Mouse (Mus musculus): Measurements from ENCODE around the gene Ccl17.
"Not testable (repeated sequence)": the region's sequence is repeated elsewhere in the genome, so short reads cannot be mapped to it uniquely, and the experiment has no call there.

Ccl17 gene

DNA sequence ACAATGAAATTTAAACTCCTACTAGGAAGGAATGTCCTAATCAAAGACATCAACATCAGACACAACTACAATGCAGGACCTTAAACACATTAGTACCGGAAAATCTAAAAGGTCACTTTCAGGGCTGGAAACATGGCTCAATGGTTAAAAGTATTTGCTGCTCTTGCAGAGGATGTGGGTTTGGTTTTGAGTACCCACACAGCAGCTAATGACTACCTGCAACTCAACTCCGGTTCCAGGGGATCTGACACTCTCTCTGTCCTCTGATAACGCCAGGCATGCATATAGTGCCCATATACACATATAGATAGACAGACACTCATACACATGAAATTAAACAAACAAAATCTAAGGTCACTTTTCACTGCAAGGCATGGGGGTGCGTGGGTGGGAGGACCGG is 16.0 kb downstream of the Ccl17 start:
- no peak for DNase-seq (ENCODE audit: low spot score in 2 of 2)

DNA sequence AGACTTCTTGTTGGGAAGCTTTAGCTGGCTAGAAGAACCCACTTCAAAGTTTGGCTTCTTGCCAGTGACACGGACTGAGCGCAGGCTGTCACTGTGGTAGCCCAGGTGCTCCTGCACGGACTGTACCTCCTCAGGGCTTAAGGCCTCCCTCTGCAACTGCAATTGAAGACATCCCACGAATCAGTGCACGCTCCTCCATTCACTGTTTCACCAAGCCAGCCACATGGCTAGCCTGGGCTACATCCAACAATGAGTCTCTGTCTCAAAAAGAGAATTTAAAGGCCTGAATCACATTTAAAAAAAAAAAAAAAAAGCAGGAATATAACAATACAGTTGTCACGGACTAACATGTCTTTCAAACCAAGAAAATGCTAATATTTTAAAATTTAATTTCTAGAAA is 18.0 kb downstream of the Ccl17 start:
- no peak for DNase-seq (ENCODE audit: low spot score in 2 of 2)

DNA sequence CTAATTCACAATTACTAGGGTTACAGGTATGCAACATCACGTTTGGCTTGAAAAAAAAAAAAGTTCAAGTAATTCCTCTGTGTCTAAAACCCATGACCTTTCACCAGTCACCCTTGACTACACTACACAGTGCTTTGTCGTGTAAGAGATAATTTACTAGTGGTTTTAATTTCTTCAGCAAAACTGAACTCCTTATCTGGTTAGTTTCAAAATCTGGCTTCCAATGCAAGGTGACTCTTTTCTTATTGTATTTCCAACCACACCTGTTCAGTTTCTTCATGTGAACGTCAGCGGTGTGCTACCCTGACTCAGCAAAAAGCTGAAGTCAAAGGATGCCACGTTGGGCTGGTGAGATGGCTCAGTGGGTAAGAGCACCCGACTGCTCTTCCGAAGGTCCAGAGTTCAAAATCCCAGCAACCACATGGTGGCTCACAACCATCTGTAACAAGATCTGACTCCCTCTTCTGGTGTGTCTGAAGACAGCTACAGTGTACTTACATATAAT is 23.7 kb downstream of the Ccl17 start:
- DNase-seq (ENCODE audit: low spot score in 2 of 2) = not testable (repeated sequence)

DNA sequence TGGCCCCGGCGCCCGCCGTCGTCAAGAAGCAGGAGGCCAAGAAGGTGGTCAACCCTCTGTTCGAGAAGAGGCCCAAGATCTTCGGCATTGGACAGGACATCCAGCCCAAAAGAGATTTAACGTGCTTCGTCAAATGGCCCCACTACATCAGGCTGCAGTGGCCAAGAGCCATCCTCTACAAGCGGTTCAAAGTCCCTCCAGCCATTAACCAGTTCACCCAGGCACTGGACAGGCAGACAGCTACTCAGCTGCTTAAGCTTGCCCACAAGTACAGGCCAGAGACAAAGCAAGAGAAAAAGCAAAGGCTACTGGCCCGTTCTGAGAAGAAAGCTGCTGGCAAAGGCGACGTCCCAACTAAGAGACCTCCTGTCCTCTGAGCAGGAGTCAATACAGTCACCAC is 25.5 kb downstream of the Ccl17 start:
- not testable (repeated sequence) for DNase-seq (ENCODE audit: low spot score in 2 of 2)

- DNase-seq (ENCODE audit: low spot score in 2 of 2) = no peak
These were observed 26.4 kb downstream of the Ccl17 start for GRCm38 (mm10) chr8:94836456-94837240.

DNA sequence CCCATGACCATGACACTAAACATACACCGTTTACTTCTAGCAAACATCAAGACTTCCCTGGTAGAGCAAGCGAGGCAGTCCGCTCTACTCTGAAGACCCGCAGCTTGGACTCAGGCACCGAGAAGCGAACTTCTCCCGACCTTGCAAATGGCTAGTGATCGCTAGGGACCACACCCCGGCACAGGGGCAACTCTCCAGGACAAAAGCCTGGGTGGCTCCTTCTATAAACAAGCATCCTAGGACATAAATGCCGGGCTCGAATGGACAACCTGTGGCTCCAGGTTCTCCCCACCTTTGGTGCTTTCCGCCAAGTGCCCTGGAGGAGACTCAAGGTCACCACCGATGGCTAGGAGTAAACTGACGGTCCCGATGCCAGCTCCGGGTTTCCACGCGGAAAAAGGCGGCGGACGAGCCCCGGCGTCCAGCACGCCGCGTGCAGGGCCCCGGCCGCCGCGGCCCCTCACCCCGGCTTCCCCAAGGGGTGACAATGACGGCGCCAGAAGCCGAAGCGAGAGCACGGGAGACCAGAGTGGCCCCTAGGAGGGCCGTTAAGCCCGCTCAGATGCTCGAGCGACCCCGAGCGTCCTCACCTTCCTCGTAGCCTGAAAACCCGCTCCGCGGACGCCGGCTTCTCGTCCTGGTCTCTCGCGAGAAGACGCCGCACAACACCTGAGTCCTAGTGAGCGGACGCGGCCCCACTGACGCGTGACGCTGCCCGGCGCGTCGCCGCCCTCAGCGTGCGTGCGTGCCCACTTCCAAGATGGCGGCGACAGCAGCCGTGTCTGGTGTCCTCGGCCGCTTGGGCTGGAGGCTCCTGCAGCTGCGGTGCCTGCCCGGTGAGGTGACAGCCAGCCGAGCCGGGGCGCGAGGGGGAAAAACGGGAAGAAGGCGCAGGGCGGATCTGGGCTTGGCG is 27.7 kb downstream of the Ccl17 start, which contains the start of the genes Coq9 and Ciapin1:
Gene Coq9 (plus strand): TSS at position 660 of the 913 bp plus-strand sequence.
Gene Ciapin1 (minus strand): TSS at position 697 of the 913 bp plus-strand sequence.
- DNase-seq (ENCODE audit: low spot score in 2 of 2) = peak; percentile 85 to 95

DNA sequence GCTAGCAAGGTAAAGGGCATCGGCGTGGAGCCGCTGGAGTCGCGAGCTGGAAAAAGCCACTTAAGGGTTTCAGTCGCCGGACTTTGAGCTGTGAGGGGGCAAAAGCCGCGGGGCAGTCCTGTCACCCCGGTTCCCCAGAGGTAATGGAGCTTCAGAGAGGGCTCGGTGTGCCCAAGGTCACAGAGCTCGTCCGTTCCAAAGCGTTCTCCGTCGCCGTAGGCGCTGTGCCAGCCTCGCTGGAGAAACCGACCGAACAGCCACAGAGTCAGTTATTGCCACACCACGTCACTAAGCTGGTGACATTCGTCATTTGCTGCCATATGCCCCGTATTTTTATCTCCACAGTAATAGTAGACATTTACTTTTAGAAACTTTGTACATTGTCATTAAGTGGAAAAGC is 28.3 kb downstream of the Ccl17 start:
- peak; percentile 43 to 66 for DNase-seq (ENCODE audit: low spot score in 2 of 2)

GRCm38 (mm10) chr8:94841183-94841582 is 30.9 kb downstream of the Ccl17 start:
- DNase-seq (ENCODE audit: low spot score in 2 of 2) = no peak

- DNase-seq (ENCODE audit: low spot score in 2 of 2) = no peak
These were observed 39.8 kb downstream of the Ccl17 start for GRCm38 (mm10) chr8:94850049-94850448.

DNA sequence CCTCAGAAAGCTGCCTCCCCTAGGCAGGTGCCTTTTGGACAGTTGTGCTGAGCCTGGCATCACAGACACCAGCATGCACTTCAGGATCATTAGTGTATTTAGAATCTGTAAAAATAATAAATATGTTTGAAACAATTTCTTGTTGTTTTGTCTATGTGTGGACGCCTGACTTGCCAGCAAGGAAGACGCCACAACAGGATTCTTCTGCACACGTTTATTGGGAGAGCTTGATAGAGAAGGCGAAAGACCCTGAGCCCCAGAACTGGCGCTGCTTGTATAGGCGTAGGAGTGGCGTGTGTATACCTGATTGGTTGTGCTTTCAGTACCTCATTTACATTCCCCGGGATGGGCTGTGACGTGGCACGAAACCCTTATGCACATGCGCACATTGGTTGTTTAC is 44.5 kb downstream of the Ccl17 start:
- not testable (repeated sequence) for DNase-seq (ENCODE audit: low spot score in 2 of 2)

GRCm38 (mm10) chr8:94857011-94857345 is 46.7 kb downstream of the Ccl17 start:
- DNase-seq (ENCODE audit: low spot score in 2 of 2) = no peak

DNA sequence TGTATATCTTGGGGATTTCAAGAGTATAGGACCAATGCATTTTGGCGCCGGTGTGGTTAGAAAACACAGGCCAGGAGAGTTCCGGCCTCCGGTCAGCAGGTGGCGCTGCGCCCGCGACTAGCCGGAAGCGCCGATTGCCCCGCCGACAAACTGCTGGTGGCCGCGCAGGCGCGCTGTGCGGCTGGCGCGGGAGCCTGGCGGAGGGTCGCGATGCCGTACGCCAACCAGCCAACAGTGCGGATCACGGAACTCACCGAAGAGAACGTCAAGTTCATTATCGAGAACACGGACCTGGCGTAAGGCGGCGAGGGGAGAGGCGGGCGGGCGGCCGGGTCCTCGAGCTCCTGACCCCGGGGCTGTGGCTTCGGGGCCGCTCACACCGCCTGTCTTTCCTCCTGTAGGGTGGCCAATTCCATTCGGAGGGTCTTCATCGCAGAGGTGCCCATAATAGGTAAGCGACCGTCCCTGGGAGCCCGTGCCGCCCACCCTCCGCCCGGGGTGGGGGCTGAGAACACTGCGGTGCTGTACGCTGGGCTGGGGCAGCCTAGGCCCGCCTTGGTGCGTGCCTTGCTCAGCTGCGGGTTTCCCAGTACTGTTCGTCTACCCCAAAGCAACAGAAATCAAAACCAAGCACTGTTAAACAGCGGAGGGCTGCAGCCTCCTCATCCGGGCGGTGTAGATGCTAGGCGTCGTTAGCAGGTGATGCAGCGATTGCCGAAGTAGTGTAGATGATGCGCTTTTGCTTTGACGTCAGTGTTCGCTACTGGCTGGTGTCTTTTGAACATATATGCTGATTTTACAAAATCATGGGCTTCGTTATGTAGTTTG is 47.3 kb downstream of the Ccl17 start, which contains the start of gene Polr2c:
Gene Polr2c (plus strand): TSS at position 105 of the 828 bp plus-strand sequence.
- peak; percentile 93 to 95 for DNase-seq (ENCODE audit: low spot score in 2 of 2)

- DNase-seq (ENCODE audit: low spot score in 2 of 2) = peak; percentile 31 to 61
These were observed 51.2 kb downstream of the Ccl17 start for GRCm38 (mm10) chr8:94861352-94861910.

All from cerebellum, postnatal 4 days (tissue).